Mouse (Mus musculus) forelimb bud, embryonic 11.5 days (tissue): Measurements from ENCODE around the gene Cacna2d1.

Experiments used
- DNase-seq: peaks from one replicate; pipeline ENCODE4 v3.0.0-alpha.2; 2012; ENCODE audit warnings: low read depth, low spot score

The Cacna2d1 gene

DNA sequence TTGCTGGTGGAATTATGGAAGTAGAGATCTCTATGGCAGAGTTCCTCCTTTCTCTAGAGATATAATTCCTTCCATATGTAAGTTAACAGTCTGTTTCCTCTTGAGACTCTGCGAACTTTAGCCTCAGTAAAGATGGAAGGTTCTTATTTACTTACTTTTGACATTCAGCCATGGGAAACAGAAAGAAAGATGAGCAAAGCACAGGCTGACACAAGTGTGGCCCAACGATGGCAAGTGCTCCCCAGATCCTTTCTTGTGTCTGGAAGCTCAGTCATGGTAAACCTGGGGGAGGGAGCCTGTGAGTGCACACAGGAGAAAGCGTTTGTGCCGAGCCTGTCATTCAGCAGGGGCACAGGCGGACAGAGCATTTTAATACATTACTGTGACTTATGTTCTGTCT, 48.9 kb downstream of the Cacna2d1 start:
- DNase-seq, result no peak

- no peak for DNase-seq
Observed at GRCm38 (mm10) chr5:15985228-15985858, 50.9 kb downstream of the Cacna2d1 start.

DNA sequence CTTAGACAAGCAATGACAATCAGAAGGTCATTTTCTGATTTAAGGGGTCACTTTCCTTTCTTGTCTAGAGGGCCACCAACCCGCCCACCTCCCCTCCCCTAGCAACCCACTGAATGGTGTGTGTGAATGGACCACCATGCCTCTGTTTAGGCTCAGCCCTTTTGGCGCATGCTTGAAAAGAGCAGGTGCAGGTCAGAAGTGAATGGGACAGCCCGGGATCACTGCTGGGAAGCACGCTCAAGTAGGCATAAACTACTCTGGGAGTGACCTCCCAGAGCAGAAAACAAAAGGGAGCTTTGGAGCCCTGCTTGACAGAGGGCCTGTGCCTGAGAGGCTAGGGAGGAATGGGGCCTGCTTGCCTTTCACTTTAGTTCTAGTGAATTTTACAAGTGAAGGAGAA, 51.4 kb downstream of the Cacna2d1 start:
- DNase-seq, result no peak

GRCm38 (mm10) chr5:15991428-15992139, 57.1 kb downstream of the Cacna2d1 start:
- DNase-seq, result no peak

DNA sequence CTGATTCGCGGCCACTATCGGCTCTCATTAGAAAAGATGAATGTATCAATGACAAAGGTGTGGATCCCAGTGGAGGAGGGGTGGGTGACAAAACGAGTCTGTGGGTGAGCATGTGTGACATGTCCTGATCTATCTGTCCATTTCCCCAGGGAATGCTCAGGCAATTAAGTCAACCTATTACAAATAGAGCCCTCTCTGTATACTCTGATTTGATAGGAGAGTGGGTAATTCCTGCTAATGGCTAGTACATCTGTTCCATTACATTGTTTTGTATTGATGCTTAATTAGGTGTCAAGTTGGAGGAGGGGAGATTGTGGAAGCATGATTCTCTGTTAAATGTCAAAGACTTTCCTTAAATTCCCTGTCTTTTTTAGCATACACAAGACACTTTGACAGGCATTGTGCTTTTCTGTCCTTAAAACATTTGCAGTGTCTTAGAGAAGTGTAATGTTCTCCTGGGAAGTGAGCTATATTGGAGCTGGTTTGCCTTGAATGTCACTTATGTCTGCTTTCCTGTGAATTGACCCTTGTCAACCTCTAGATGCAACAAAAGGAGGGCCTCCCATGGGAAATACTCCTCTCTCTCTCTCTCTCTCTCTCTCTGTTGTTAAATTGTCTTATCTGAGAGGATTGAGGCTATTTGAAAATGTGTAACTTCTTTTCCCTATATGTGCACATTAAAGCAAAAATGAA, 58.9 kb downstream of the Cacna2d1 start:
- no peak for DNase-seq

- DNase-seq, result no peak
Observed at GRCm38 (mm10) chr5:15997190-15997589, 62.7 kb downstream of the Cacna2d1 start.

DNA sequence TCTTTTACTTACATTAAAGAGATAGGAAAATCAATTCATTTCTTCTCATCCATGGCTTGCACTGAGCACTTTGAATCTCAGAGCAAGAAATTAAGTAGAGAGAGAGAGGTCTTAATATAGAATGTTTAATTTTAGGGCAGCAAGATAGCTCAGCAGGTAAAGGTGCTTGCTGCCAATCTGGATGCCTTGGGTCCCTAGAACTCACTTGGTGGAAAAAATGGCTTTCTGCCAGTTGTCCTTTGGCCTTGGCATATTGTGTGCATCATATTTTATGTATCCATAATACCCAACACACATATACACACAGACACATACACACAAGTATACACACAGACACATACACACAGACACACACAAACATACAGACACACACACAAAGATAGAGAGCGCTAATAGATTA, 63.3 kb downstream of the Cacna2d1 start:
- no peak for DNase-seq

DNA sequence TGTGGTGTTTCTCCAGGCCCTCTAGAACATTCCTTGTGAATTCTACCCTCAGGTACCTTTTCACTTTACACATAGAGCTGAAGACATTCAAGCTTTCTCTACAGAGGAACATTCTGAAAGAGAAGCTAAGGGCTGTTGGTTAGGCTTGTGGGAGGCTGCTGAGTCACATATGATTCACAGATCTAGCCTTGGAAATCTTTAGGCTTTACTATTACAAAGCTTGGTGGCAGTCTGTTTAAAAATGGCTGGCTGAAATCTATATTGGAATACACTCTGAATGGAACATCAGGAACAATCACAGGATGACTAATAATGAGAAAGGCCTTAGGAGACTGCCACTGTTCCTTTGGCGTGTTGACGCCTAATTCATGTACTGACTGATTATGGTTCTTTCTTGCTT, 66.4 kb downstream of the Cacna2d1 start:
- no peak for DNase-seq

GRCm38 (mm10) chr5:16002431-16003063, 68.1 kb downstream of the Cacna2d1 start:
- no peak for DNase-seq

DNA sequence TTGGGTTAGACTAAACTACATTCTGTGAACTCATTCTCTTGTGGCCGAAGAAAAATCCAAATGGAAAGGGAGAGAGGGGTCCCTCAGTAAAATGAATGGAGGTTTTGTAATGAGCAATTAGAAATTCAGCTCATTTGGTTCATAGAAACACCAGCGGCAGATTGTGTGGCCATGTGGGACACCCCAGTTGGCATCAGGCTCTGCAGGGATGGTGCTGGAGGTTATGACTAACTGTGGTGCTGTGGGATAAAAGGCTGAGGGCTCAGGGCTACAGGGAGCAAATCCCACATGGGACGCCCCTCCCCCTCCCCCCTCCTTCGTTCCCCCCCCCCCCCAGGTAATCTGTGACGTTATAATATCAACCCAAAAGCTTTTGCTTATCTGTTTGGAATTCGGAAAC, 69.8 kb downstream of the Cacna2d1 start:
- no peak for DNase-seq

DNA sequence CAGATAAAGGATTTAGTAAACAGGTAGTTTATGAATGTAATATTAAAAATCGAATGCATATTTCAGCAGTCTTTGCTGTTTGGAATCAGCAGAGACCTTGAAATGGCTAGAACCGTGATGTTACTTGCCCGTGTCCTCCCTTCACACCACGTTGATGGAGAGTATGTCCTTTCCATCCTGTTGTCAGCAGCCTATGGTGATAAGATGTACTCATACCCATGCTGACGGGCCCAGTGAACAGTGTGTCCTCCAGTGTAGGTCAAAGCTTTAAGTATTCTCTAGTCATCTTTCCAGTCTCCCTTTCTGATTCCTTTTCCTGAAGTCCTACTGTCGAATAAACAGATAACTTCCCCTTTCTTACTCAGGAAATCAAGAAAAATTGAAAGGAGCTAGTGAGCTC, 72.5 kb downstream of the Cacna2d1 start:
- no peak for DNase-seq

- no peak for DNase-seq
Observed at GRCm38 (mm10) chr5:16013649-16014048, 79.2 kb downstream of the Cacna2d1 start.

DNA sequence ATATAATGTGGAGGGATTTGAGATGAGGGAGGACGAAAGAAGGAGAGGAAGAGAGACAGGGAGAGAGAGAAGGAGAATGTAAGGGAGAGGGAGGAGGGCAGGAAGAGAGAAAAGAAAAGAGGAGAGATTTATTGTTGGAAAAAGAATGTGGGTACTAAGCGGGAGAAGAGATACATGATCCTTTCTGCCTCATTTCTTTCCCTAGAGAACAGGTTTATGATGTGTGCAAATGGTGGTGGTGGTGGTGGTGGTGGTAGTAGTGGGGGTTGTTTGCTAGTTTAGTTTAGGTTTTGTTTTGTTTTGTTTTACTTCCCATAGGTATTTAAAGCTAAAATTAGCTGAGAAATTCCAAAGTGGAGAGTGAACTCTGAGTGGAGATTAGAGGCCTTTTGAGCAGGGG, 79.9 kb downstream of the Cacna2d1 start:
- DNase-seq, result no peak

DNA sequence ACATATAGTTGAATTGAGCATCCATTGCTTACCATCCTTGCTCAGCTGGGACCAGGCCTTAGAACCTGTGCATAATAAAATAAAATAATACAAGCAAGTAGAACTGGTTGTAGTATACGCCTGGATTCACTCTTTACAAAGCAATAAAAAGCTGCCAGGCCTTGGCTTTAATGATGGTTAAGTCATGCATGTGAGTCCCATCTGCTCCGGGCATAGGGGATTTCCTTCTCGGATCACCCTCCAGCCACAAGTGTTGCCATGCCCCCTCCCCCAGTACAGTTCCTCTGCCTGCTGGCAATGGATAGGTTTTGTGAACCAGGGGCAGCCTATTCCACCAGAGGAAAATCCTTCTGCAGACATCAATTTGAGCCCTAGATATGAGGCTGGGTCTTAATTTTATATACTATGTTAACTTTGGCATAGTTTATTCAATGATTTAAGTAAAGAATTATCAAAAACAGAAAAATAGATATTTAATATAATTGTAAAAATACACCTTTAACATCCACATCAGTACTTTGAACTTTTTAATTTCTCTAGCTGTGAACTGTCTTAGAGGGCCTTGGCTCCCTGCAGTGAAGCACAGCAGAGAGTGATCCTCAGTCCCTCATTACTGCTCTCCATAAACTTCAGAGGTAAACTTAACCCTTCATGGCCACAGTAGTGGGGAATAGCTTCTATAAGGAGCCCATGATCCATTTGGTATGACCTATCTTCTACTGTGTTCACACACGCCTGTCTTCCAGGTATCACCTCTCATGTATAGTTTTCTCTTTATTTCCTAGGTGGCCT, 90.3 kb downstream of the Cacna2d1 start:
- DNase-seq, result peak; percentile 57

- DNase-seq, result peak; percentile 64
Observed at GRCm38 (mm10) chr5:16028881-16029280, 94.4 kb downstream of the Cacna2d1 start.

DNA sequence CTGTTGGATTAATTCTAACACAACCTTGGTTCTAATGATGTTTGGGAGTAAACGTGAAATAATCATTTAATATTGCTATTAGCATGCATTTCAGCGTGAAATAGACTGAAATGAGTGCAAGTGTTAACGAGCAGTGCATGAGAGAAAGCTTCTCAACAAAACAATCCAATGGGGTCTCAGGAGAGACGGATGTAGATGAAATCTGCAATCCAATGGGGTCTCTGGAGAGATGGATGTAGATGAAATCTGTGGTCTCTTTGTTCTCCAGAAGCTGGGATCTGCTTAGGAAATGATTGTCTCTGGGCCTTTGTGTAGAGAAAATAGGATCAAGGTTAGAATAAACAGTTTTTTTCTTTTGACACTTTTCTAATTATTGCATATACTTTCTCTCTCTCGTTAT, 95.0 kb downstream of the Cacna2d1 start:
- DNase-seq, result no peak

GRCm38 (mm10) chr5:16033569-16033968, 99.1 kb downstream of the Cacna2d1 start:
- DNase-seq, result no peak

DNA sequence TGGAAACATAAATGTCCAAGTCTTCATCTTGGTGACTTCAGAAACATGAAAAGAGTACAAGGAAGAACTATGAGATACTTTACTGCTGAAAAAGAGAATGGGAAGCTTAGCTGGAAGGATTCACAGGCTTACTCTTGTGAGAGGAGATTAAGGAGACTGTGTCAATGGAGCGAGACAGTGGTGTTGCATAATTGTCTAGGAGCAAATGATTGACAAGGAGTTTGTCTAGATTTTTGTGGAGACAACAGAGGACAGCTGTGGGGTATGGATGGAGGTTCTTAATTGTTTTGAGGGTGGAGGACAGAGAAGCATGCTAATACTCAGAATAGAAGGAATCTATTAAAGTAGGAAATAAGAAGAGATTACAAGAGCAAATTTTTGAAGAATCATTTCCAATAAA, 100.8 kb downstream of the Cacna2d1 start:
- DNase-seq, result no peak

- DNase-seq, result no peak
Observed at GRCm38 (mm10) chr5:16045147-16045878, 110.8 kb downstream of the Cacna2d1 start.

DNA sequence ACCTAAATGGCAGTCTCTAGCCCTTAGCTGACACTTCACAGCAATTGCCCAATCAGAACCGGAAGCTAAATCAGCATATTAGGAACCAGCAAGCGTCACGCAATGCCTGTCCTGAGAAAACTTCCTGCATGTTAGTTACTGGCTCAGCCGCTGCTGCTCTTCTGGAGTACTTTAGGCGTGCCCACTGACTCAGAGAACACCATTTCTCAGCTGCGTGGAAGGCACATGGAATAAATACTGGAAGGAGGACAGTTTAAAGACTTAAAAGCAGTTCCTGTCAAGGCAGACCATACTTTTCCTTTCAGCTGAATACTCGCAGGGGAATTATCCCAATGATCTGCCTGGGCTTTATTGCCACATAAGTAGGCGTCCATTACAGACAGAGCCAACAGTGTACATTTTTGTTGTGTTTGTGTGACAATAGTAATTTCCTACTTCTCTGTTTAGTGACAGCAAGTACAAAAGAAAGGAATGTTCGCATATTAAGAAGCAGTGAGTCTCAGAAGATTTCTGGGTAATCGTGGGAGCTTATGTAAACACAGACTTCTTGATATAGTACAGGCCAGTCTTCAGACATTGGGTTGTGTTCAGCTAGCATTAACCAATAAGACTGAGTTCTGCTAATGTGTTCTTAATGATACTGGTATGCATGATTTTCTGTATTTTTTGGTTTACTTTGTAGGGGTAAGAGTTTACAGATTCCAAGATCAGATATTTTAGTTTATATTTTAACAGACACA, 113.1 kb downstream of the Cacna2d1 start:
- no peak for DNase-seq
